Mouse (Mus musculus) monocyte, adult 5-6 weeks (primary cell): ENCODE data around the gene Galr2. TPM values are rescaled to one million over a fixed set of nuclear protein-coding genes. Genes with fewer than 3 reads are reported as not detected.

ENCODE experiments used
- total RNA-seq: library from RNA; stranded (forward); fragments of 200-1000, 200-491, 200-594 nt; gene quantifications from 3 replicates; pipeline ENCODE4 v1.2.3, GENCODE M21; 2017

Galr2 gene
- total RNA-seq, 1 experiment from 2014 or later, result not detected

Other genes with a start within 250 kb of the Galr2 start
- 27.7 to 53.1 TPM (median 29.1 TPM) in 3 replicates for gene Unc13d, start 203.0 kb upstream of the Galr2 start, total RNA-seq
- gene Wbp2, start 193.9 kb upstream of the Galr2 start, total RNA-seq, result 59.0 to 73.8 TPM (median 62.7 TPM) in 3 replicates
- not detected in 3 replicates for gene Trim47, start 153.7 kb upstream of the Galr2 start, total RNA-seq
- 13.9 to 23.1 TPM (median 20.1 TPM) in 3 replicates for gene Trim65, start 149.8 kb upstream of the Galr2 start, total RNA-seq
- 10.7 to 28.4 TPM (median 15.3 TPM) in 3 replicates for gene Mrpl38, start 142.1 kb upstream of the Galr2 start, total RNA-seq
- 12.9 to 31.1 TPM (median 16.4 TPM) in 3 replicates for gene Fbf1, start 112.8 kb upstream of the Galr2 start, total RNA-seq
- 27.4 to 31.3 TPM (median 30.8 TPM) in 3 replicates for gene Ten1, start 82.1 kb upstream of the Galr2 start, total RNA-seq
- gene Acox1, start 81.9 kb upstream of the Galr2 start, total RNA-seq, result 26.1 to 35.6 TPM (median 28.5 TPM) in 3 replicates
- 0.21 TPM in 1 of 3 replicates, not detected in the others for gene Evpl, start 42.9 kb upstream of the Galr2 start, total RNA-seq
- 18.0 to 34.3 TPM (median 25.7 TPM) in 3 replicates for gene Srp68, start 6.7 kb upstream of the Galr2 start, total RNA-seq
- 39.7 to 67.5 TPM (median 48.1 TPM) in 3 replicates for gene Exoc7, start 26.3 kb downstream of the Galr2 start, total RNA-seq
- gene Foxj1, start 54.5 kb downstream of the Galr2 start, total RNA-seq, result 0.19 to 0.39 TPM in 2 of 3 replicates, not detected in the other
- 8.3 to 42.3 TPM (median 19.1 TPM) in 3 replicates for gene Rnf157, start 132.1 kb downstream of the Galr2 start, total RNA-seq
- gene Ubald2, start 153.2 kb downstream of the Galr2 start, total RNA-seq, result 55.7 to 125 TPM (median 100.0 TPM) in 3 replicates
- gene Qrich2, start 185.3 kb downstream of the Galr2 start, total RNA-seq, result 0.85 to 0.95 TPM in 2 of 3 replicates, not detected in the other
- gene Prpsap1, start 213.3 kb downstream of the Galr2 start, total RNA-seq, result 18.0 to 45.7 TPM (median 45.0 TPM) in 3 replicates
- gene Sphk1, start 250.0 kb downstream of the Galr2 start, total RNA-seq, result not detected in 3 replicates